In genomic region chr6:50054233-50054632, GRCm38 (mm10) we compare ENCODE assay signal across 28 mouse cellular contexts. TPM values are rescaled to one million over a fixed set of nuclear protein-coding genes. Genes with fewer than 3 reads are reported as not detected.
DNase-seq lines count a peak whose midpoint lies in the region; ATAC-seq lines count a peak whose summit lies in the region.
"Had no signal": no experiment of that assay in that cellular context is flagged by ENCODE, and none has a peak within 500 bp of the region (broad histone marks: within the 10 kb centered on the region; RNA-seq: fewer than 3 reads in every experiment).

No protein-coding gene starts in this region.

- ATAC-seq in neural tube, embryonic 12.5 days (ENCODE audit: low FRiP score, low read depth): no peak
- ATAC-seq in forebrain, embryonic 14.5 days: no peak
- ATAC-seq: hindbrain, embryonic 16.5 days; intestine, embryonic 15.5 days; liver, embryonic 12.5 days; liver, postnatal 0 days; midbrain, embryonic 16.5 days had no signal

- peak overlapping the region; percentile 10 for H3K4me2 ChIP-seq in neural tube, embryonic 12.5 days (replicated peaks)
- peak overlapping the region; percentile 23; the same call in 1 of the 2 replicates for H3K4me2 ChIP-seq in forebrain, embryonic 14.5 days (ENCODE audit: low read length)
- H3K4me2 ChIP-seq: embryonic facial prominence, embryonic 12.5 days; intestine, embryonic 15.5 days; liver, embryonic 12.5 days; midbrain, embryonic 11.5 days had no signal

- H3K4me1 ChIP-seq in neural tube, embryonic 12.5 days: 0 out of 2 replicates have a peak, but pooled peaks cover 2% of the 10 kb centered on the region
- H3K4me1 ChIP-seq in forebrain, embryonic 14.5 days (ENCODE audit: control insufficient read depth, insufficient read depth, low read length): no peaks in the 10 kb centered on the region
- H3K4me1 ChIP-seq in limb, embryonic 10.5 days: peaks cover 6% of the 10 kb centered on the region; the same call in 1 of the 2 replicates
- H3K4me1 ChIP-seq: intestine, embryonic 15.5 days; liver, embryonic 12.5 days had no signal

- H3K4me3 ChIP-seq in neural tube, embryonic 12.5 days: no peak overlapping the region
- no peak overlapping the region; the same call in 1 of the 2 replicates for H3K4me3 ChIP-seq in forebrain, embryonic 14.5 days (ENCODE audit: low read depth, low read length)
- no peak overlapping the region for H3K4me3 ChIP-seq in limb, embryonic 10.5 days
- H3K4me3 ChIP-seq: embryonic facial prominence, embryonic 12.5 days; intestine, embryonic 15.5 days; layer of hippocampus, adult 2 months; liver, embryonic 12.5 days had no signal

- no peak overlapping the region for H3K27ac ChIP-seq in neural tube, embryonic 12.5 days
- H3K27ac ChIP-seq in forebrain, embryonic 14.5 days (ENCODE audit: low read depth, low read length): no peak overlapping the region
- 0 out of 2 replicates have a peak overlapping the region, but pooled peaks have one; percentile 42 for H3K27ac ChIP-seq in limb, embryonic 10.5 days
- H3K27ac ChIP-seq: embryonic facial prominence, embryonic 12.5 days; intestine, embryonic 15.5 days; layer of hippocampus, adult 2 months; liver, embryonic 12.5 days; stomach, postnatal 0 days had no signal

- H3K36me3 ChIP-seq in neural tube, embryonic 12.5 days: no peaks in the 10 kb centered on the region
- H3K36me3 ChIP-seq in forebrain, embryonic 14.5 days (ENCODE audit: control insufficient read depth, insufficient read depth, low read length): no peaks in the 10 kb centered on the region
- H3K36me3 ChIP-seq in limb, embryonic 10.5 days: no peaks in the 10 kb centered on the region
- H3K36me3 ChIP-seq: embryonic facial prominence, embryonic 12.5 days; intestine, embryonic 15.5 days; liver, embryonic 12.5 days had no signal

- no peak overlapping the region for H3K9ac ChIP-seq in neural tube, embryonic 12.5 days
- H3K9ac ChIP-seq in forebrain, embryonic 14.5 days (ENCODE audit: low read length): no peak overlapping the region
- H3K9ac ChIP-seq: embryonic facial prominence, embryonic 12.5 days; intestine, embryonic 15.5 days; liver, embryonic 12.5 days; liver, postnatal 0 days had no signal

- H3K27me3 ChIP-seq in neural tube, embryonic 12.5 days (replicated peaks): no peaks in the 10 kb centered on the region
- H3K27me3 ChIP-seq in forebrain, embryonic 14.5 days (replicated peaks; ENCODE audit: control insufficient read depth, insufficient read depth, low read length): no peaks in the 10 kb centered on the region
- no peaks in the 10 kb centered on the region for H3K27me3 ChIP-seq in limb, embryonic 10.5 days (ENCODE audit: low read depth, poor library complexity, severe bottlenecking)
- H3K27me3 ChIP-seq: CH12.LX; embryonic facial prominence, embryonic 12.5 days; intestine, embryonic 15.5 days; liver, embryonic 12.5 days had no signal

- WGBS in neural tube, embryonic 12.5 days: 65% methylated on average over 13 of the region's 13 CpGs
- 51% methylated on average over 13 of the region's 13 CpGs for WGBS in forebrain, embryonic 14.5 days
- WGBS in limb, embryonic 10.5 days: 87% methylated on average over 13 of the region's 13 CpGs

- no peaks in the 10 kb centered on the region for H3K9me3 ChIP-seq in neural tube, embryonic 12.5 days
- no peaks in the 10 kb centered on the region for H3K9me3 ChIP-seq in forebrain, embryonic 14.5 days (replicated peaks; ENCODE audit: control insufficient read depth, low read length)
- H3K9me3 ChIP-seq in limb, embryonic 10.5 days (replicated peaks): no peaks in the 10 kb centered on the region
- H3K9me3 ChIP-seq: embryonic facial prominence, embryonic 12.5 days; intestine, embryonic 15.5 days; liver, embryonic 12.5 days had no signal

- no peak for DNase-seq in neural tube, embryonic 10.5 days (ENCODE audit: extremely low spot score, low spot score)
- peak; percentile 17 for DNase-seq in forebrain, embryonic 14.5 days (ENCODE audit: low spot score)
- no peak for DNase-seq in limb, embryonic 10.5 days (ENCODE audit: low spot score)
- DNase-seq in cerebellum, adult 11 months: no peak
- DNase-seq in right cerebral cortex, postnatal 10 days (ENCODE audit: low spot score in 2 of 2): no peak
- DNase-seq: adrenal gland, adult 8-10 months; B cell, adult 2 months; cerebellum, adult 9-10 months; cerebellum, postnatal 36 days; gastrocnemius, postnatal 10 days; heart, postnatal 14 days; kidney, adult 9 months; kidney, postnatal 36 days; liver, postnatal 0 days; lung, postnatal 36 days; right cerebral cortex, adult 18-20 months; right cerebral cortex, postnatal 4 days; thymus, postnatal 4 days had no signal

RNA-seq across cellular contexts. Expression of gene Mpp6, which starts 55.8 kb away (rescaled TPM):
- polyA plus RNA-seq in neural tube, embryonic 12.5 days (2016; fragmentation: Nextera tagmentation; extraction: Ambion mirVana): 67.0 and 68.6 TPM in 2 replicates
- polyA plus RNA-seq in forebrain, embryonic 14.5 days (2014; fragmentation: Nextera tagmentation; extraction: Ambion mirVana): 61.2 and 68.9 TPM in 2 replicates
- polyA plus RNA-seq in limb, embryonic 10.5 days (2016; fragmentation: Nextera tagmentation; extraction: Ambion mirVana): 75.8 and 83.3 TPM in 2 replicates
